Mouse (Mus musculus) layer of hippocampus, adult 18-20 months (tissue): ENCODE data around the gene Ggta1. TPM values are rescaled to one million over a fixed set of nuclear protein-coding genes. Genes with fewer than 3 reads are reported as not detected.

ENCODE experiments used
- DNase-seq, 2 experiments: peaks; one replicate each; pipeline ENCODE4 v3.0.0; 2022; ENCODE audit warnings: low spot score in 2 of 2
- long read RNA-seq: library from polyadenylated mRNA; stranded (forward); transcript quantifications from one replicate; pipeline ENCODE4 v2.0.0, GENCODE M21; 2021
- total RNA-seq, 2 experiments: library from RNA; stranded (reverse); gene quantifications; 2 replicates each; pipeline ENCODE4 v1.2.3; 2021

The Ggta1 gene
- total RNA-seq = 1 to 10 TPM; 2.6 to 4.3 TPM
- long read RNA-seq, partial matches to known transcripts = 1 of 4 reads
- long read RNA-seq, other reads (novel, unspliced or antisense) = 1 of 4 reads

DNA sequence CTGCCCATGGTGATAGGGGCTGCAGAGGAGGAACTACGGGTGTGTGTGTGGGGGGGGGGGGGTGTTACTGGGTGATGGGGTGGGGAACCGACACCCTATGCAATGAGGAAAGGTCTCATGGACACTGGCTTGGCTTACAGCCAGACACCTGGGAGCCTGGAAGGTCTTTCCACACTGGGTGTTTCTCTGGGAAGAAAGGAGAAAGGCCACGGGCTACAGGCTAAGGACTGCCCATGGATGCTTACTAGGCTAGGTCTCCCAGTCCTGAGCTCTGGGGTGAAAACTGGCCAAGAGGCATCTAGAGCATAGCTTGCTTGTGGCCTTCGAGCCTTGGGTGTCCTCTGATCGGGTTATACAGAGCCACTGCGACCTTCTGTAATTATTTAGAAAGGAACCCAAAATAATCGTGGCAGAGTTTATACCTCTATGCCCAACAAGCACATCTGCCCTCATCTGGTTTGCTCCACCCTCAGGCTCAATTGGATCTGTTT is at the start of gene Ggta1:
Gene Ggta1 (minus strand): TSS at position 441 of the 491 bp plus-strand sequence.
- no peak for DNase-seq

GRCm38 (mm10) chr2:35512226-35512625 is 49.2 kb upstream of the Ggta1 start:
- no peak for DNase-seq

GRCm38 (mm10) chr2:35510920-35511319 is 47.9 kb upstream of the Ggta1 start:
- DNase-seq = no peak

DNA sequence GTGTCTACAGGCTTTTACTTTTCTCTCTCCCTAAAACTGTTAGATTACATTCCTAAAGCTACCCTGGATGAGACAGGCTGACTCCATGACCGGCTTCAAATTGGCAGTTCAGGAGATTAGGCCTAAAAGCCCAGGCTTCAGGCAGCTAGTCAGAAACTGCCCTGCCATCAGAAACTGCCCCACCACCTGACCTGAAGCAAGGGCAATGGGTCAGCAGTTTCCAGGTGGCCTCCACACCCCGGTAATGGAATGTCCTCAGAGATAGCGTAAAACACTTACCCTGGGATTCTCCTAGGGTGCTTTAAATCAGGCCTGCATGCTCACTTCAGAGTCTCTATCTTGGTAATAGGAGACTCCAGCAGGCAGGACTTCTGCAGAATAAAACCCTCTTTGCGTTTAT is 46.9 kb upstream of the Ggta1 start:
- DNase-seq = no peak

- no peak for DNase-seq
These were observed 46.3 kb upstream of the Ggta1 start for GRCm38 (mm10) chr2:35509343-35509667.

DNA sequence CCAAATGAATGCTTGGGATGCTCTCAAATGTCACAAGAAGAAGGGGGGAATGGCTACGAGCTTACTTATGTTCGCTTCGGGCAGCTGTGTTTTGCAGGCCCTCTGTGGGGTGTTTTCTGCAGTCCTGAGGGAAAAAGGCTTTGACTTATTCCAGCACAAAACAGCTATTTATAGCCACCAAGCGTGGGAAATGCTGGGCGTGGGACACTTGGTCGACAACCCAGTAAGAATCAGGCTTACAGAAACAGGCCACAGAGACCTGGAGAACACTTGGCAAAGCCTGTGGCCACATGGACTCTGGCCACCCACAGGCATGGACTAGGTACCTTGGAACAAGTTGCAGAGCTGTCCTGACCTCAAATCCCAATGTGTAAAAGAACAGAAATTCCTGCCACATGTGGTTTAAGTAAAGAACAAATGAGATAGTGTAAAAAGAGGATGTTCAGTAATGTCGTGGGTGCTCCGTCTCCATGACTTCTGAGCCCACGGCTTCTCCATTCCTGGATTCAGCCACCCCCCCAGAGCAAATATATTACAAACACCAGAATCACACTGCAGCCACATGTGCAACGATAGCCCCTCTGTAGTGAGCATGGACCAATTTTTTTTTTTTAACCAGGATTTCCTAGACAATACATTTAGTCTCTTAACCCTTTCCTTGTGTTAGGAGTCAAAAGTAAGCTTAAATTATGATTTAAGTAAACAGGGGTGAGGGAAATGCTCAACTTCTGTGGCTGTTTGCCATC is 45.7 kb upstream of the Ggta1 start:
- DNase-seq = peak; percentile 17 to 44

- peak in 1 of 2 experiments; percentile 40 for DNase-seq
These were observed 44.1 kb upstream of the Ggta1 start for GRCm38 (mm10) chr2:35507191-35507511.

DNA sequence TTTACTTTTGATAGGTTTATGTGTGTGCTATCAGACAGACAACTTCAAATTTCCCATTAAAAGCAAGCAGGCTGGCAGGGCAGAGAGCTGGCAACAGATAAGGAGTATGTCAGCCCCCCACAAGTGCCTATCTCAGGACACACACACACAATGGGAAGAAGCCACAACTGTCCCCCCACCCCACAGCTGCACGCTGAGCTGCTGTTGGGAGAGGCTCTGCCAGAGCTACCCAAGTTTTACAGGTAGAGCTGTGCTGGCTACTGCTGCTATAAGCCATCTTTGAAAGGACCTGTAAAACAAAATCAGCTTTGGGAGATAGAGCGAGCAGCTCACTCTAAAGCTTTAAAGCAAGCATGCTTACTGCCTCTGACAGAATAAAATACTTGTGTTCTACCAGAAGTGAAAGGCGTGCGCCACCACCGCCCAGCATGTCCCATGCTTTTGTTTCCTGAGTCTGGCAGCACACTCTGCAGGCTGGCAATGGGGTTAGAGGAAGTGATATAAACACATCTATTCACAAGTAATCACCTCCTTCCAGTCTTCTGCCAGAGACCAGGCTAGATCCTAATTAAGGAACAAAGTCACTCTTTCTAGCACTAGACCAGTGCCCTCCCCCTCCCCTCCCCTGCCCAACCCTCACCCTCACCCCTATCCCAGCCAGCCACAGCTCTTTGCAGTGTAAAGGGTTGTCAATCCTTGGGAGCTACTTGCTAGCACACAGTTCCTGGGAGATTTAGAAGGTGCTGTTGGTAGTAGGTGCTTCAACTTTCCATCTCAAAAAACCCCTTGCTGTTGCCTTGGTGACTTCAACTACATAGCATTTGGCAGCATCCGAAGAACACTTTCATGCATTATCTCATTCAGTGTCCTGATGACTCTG is 43.5 kb upstream of the Ggta1 start:
- DNase-seq = peak; percentile 37 to 72

- DNase-seq = no peak
These were observed 42.7 kb upstream of the Ggta1 start for GRCm38 (mm10) chr2:35505519-35506286.

GRCm38 (mm10) chr2:35504417-35504776 is 41.4 kb upstream of the Ggta1 start:
- no peak for DNase-seq

DNA sequence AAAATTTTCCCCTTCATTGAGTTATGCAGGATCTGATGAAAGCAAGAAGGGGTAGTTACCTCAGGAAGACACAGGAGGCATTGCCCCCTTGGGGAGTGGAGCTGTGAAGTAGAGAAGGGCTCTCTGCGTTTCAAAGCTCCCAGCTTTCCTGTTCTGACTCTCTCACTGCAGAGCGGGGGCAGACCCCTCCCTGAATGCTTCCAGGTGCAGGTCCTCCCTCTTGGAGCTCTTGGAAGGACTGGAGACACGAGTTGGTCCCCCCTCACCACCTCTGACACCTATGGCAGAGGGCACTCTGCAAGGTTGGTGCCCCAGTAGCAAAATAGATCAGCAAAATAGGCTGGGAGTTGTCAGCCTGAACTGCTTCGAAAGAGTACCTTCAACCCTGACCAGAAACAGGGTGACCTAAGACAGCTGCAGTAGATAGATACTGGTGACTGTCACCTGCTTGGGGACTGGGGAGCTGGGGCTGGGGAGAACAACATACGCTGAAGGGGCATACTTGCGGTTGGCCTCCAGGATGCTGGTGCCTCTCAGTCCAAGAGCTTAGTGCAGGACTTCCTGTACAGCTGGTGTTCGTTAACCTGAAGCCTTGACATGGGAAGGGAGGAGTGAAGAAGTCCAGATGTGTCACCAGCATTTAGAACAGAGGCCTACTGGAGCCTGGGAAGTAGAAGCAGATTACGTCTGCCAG is 40.8 kb upstream of the Ggta1 start:
- DNase-seq = no peak

- no peak for DNase-seq
These were observed 40.1 kb upstream of the Ggta1 start for GRCm38 (mm10) chr2:35503021-35503722.

DNA sequence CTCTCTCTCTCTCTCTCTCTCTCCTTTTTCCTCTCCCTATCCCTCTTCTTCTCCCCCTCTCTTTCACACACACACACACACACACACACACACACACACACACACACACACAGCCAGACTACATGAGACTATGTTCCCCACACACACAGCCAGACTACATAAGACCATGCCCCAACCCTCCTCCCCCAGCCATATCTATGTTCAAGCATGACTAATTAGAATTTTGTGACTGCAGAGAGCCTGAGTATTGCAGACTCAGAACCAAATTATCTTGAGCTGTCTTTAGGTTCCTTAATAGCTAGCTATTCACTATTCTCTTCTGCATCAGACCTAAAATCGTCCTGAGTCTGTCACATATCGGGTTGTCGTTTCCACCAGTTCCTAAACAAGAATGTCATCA is 39.5 kb upstream of the Ggta1 start:
- no peak for DNase-seq

GRCm38 (mm10) chr2:35499474-35499873 is 36.4 kb upstream of the Ggta1 start:
- no peak for DNase-seq

DNA sequence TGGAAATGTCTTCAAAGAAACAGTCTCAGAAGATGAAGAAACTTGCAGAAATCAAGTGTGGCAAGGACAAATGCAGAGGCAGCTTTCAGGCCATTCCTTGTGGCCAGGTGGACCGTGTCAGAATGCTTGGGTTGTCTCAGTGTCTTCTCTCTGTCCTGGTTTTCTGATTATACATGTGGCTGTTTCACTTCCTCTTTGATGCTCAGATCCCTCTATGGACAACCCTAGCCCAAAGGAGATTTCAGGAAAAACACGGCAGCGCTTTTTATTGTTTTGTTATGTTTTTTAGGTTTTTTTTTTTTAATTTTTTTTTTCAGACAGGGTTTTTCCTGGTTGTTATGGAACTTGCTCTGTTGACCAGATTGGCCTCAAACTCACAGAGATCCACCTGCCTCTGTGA is 35.9 kb upstream of the Ggta1 start:
- no peak for DNase-seq

DNA sequence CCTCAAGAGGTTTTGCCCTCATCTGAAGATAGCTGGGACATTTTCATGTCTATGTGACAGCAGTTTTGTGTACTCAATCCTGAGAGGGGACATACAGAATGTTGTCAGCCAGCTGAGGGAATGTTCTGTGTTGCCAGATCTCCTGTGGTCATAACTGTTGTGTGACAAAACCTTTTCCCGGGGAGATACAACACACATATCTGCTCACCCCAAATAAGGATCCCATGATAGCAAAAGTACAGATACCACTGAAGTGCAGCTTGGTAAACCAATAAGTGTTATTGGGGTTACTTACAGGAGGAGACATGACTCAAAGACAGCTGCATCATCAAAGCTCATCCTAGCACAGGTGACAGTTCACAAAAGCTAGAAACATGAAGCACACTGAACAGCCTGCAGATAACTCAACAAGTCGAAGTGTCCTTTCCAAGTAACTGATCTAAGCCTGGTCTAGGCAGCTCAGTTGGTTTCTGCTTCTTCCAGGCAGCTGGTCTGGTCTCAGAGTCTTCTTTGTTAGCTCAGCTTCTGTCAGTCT is 34.7 kb upstream of the Ggta1 start:
- no peak for DNase-seq

DNA sequence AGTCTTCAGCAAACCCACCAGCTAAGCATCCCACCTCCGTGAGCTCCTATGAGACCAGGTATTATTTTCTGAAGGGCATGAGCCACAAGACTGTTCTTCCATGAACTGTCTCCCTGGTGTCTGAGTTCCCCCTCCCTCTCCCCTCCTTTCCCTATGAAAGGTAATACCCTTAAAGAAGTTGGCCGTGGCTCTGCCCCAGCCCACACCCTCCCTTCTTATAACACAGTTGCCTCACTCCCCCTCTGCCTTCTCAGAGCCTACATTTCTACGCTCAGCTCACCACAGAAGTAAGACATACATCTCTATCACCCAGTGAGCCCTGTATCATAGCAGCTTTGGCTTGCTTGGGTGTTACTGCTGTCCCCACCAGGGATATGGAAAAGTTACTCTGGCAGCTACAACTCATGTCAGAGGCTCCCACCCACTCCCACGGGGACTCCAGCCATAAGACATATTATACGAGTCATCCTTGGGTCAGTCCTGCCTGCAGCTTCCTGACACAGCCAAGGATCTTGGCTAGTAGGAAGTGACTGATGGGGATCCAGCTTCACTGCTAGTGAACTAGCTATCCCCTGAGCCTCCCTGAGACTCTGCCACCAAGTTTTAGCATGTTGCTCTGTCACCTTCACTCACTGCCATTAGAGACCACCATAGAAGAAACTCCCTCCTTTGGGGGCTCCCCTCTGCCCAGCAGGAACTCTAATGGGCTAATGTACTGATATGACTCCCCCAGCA is 33.4 kb upstream of the Ggta1 start:
- DNase-seq = no peak

DNA sequence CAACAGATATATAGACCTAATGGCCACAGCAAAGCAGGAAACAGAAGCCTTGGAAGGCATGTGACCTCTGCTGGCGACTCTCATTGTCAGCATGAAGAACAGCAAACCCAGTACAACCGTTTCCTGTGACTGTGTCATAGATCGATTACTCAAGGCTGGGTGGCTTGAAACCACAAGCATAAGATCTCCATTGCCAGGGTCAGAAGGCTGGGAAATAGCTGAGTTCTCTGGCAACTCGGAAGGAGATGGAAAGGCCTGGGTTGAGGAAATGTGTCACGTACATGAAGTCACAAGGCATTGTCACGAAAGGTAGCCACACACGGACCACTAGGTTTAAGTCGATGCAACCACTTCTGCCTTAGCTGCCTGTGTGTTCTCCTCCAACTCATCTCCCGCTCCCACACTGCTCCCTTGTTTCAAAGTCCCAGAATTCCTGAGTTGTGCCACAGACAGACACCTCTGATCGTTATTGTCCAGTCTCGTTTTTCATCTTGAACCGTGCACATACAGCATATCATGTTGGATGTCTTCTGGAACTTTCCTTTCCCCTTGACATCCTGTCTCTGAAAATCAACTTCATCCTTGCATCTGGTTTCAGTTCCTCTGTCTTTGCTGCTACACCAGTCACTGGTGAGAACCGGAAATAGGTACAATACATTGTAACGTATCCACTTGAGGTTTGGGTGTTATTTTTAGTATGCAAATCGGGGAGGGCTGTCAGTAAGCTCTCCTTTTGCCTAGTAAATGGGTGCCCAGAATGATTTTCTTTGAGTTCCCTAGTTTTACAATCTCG is 32.7 kb upstream of the Ggta1 start:
- no peak for DNase-seq

DNA sequence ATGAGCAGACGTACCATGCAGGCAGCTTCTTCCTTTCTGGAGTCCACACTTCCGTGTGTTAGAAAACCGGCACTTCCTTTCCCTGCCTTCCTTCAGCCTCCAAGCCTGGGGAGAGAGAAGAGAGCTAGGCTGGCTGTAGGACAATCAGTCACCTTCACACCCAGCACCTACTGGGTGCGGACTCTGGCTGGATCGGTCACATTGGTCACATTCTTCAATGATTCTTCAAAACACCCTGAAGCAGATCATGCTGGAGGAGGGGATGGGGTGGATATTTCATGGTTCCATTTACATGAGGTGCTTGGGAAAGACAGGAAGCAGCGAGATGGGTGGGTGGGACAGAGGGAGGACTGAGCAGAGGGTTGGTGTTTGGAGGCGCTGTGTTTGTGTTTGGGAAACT is 30.5 kb upstream of the Ggta1 start:
- DNase-seq = no peak
